Mouse (Mus musculus) 3T3-L1 (cell line): Measurements from ENCODE around the gene Plppr1.

Source experiments
- DNase-seq: peaks from one replicate; pipeline ENCODE4 v3.0.0-alpha.2; 2015; ENCODE audit warnings: low read depth, low spot score

Gene Plppr1

GRCm38 (mm10) chr4:49059021-49059401 is at the start of gene Plppr1:
TSS of gene Plppr1 (plus strand) at chr4:49059273.
- no peak for DNase-seq

DNA sequence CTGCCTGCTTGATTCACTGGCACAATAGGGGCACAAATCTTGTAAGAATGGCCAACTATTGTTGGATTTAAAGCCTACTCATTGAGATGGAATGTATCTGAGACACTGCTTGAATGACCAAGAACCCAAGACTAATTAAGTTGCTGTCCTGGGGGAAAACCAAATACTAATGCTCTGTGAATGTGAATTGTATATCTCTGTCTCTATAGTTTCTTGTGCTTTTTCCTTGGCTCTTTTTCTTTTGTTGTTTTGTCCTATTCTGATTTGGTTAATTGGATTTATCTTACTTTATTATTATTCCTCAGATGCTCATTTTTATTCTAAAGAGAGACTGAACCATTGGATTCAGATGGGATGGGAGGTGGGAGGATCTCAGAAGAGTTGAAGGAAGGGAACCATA is 42.4 kb upstream of the Plppr1 start:
- no peak for DNase-seq

DNA sequence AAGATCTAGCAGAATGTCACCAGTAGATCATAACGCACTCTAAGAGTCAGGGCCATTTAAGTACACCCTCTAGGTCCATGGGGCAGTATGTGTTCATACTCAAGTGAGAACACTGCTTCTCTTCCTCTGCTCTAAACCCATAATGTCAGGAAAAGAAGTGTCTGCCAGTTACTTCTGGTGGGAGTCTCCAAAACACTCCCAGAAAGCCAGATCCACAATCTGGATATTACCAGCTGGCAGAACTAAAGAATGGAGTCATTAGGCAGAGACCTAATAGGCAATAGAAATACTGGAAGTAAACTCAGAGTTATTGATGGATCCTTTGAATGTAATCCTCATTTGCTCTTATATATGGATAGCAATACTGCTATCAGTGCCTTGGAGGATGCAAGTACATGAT is 35.9 kb upstream of the Plppr1 start:
- no peak for DNase-seq

DNA sequence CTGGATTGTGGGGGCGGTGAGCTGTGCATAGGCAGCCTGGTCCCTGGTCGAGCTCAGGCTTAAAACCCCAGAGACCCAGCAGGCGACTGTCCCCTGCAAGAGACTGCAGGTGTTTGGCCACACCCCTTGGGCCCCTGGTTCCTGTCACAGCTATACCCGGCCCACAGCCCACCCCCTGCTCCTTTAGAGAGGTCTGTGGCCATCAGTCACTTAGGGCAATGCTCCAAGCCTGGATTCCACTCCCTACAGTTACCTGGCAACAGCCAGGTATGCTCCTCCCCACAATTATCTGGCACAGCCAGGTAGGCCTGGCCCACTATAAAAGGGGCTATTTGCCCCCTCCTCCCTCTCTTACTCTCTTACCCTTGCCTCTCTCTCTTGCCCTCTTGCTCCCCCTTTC is 20.8 kb upstream of the Plppr1 start:
- no peak for DNase-seq

- DNase-seq, result no peak
Observed at GRCm38 (mm10) chr4:49039854-49040253, 19.2 kb upstream of the Plppr1 start.

- no peak for DNase-seq
Observed at GRCm38 (mm10) chr4:49041655-49042054, 17.4 kb upstream of the Plppr1 start.

DNA sequence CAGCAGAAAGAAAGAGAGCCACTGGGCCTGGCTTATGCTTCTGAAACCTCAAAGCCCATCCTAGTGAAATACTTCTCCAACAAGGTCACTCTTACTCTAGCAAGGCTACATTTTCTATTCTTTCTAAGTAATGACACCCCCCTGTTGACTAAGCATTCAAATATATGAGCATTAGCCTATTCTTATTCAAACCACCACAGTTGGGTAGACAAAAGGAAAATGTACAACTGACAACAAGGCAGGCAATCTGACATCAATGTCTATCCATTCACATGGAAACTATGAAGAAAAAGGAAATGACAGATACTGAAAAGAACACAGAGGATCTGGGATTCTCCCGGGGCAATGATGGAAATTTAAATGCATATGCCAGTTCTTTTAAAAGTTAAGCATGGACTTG is 8.4 kb upstream of the Plppr1 start:
- DNase-seq, result no peak

- DNase-seq, result no peak
Observed at GRCm38 (mm10) chr4:49057916-49058315, 1.2 kb upstream of the Plppr1 start.

DNA sequence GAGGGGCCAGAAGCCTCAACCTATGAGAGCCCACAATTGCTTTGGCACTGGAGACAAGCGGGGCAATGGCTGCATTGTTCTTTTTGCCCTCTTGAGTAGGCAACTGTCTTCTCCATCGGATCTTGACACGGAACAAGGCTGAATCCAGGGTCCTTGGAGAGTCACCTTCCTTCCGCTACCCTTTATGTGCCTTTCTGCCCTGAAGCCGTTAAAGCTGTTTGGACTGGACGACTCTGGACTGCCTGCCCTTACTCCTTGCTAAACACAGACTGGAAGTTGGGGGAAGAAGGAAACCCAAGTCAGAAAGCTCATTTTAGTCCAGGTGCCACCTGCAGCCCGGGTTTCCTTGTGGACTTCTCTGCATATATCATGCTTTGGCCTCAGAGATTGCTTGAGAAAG is 516 bp upstream of the Plppr1 start:
- no peak for DNase-seq

DNA sequence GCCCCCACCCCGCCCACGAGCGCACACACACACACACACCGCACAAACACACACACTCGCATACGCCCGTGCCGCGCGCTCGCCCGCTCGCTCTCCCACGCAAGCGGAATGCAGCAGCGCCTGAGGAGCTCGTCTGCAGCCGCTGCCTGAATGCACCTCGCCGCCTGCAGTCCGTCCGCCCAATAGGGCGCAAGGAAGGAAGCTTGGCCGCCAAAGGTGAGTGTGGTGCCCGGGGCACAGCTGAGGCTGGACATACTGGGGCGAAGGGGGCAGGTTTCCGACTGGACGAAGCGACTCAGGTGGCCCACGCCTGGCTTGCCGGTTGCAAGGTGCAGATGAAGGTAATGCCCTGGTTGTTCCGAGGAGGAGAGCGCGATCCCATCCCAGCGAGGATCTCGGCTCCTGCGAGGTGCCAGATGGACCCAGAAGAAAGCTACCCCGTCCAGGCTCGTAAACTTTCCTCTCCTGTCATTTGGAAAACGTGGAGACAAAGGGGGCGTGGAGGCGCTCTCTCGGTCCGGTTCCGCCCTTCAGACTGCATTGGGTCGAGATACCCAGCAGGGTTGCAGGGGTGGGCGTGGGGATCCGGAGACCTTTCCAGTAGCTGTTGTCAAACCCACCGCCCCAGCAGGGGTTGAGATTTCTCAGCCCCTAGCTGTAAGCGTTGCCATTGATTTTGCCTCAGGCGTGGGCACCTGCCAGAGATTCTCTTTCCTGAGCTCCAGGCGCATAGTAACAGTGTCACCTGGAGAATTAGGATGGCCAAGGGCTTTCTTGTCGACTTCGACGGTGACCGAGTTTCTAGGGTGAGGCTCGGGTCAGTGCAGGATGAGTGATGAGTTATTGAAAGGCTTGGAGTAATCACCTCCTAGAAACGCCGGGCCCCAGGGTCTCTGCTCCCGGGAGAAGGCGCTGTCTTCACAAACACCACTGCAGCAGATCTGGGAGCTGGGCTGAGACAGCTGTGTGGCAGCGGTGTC is 619 bp downstream of the Plppr1 start:
- no peak for DNase-seq

DNA sequence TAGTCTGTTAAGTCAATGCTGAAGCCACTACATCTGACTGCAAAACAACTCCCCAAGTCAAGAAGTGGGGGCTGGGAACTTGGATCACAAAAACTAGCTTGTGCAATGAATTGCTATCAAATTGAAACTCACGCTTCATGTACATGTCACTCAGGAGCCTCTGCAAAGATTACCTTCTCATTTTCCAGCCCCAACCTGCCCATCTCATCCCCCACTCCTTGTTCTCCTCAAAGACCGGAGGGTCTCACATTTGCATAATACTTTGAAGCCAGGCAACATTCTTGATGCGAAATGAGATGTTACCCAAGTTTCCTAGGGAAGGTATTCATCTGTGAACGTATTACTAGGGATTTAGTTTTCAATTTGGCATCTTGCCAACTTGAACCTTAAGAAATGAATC is 10.4 kb downstream of the Plppr1 start:
- DNase-seq, result no peak

DNA sequence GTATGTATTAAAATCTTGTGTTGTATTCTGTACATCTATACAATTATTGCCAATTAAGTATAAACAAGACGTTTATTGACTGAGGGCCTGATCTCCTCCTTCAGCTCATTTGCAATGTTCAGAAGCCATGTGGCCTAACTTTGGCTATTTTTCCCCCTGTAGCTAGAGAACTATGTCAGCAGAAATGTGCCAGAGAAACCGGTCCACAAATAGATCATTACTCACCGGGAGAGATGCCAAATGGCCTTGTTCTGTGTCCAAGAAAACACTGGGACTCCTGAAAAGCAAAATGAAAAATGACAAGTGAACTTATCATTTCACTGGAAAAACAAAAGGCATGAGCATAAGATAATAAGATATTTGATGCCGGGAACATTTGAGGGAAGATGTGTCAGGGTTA is 13.8 kb downstream of the Plppr1 start:
- peak; percentile 34 for DNase-seq

DNA sequence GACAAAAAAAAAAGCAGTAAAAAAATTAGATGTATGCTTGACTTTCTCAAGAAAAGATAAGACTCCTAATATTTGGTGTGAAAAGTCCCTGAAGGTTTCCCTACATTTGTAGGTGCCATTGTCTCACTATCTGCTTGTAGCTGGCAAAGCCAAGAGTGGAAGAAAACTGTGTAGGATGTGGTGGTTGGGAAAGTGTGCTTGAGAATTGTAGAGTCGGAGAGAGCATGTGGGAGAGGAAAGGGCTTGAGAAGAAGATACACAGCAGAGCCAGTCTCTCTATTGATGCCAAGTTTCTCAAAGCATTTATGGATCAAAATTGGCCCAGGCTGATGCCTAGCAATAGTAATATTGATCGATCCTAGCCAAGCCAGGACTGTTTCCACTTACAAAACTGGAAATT is 16.8 kb downstream of the Plppr1 start:
- DNase-seq, result no peak

- no peak for DNase-seq
Observed at GRCm38 (mm10) chr4:49079399-49079798, 20.3 kb downstream of the Plppr1 start.

DNA sequence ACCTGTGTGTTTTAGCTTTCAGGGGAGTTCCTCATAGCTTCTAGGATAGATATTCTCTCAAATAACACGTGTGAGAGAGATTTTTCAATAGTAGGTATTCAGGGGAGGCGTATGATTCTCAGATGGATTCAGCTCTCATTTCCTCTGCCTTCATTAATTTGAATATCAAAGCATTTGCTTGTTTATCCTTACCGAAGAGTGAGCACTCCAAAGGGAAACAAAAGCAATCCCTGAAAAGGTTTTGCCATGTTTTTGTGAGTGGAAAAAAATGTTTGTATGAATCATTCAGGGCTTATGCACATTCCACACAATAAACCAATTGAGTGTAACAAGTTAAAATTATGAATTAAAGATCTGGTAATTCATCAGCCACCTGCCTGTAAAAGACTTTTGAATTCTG is 29.1 kb downstream of the Plppr1 start:
- DNase-seq, result no peak

GRCm38 (mm10) chr4:49090461-49090860 is 31.4 kb downstream of the Plppr1 start:
- no peak for DNase-seq

GRCm38 (mm10) chr4:49099448-49099847 is 40.4 kb downstream of the Plppr1 start:
- no peak for DNase-seq

GRCm38 (mm10) chr4:49101934-49102768 is 43.1 kb downstream of the Plppr1 start:
- no peak for DNase-seq

DNA sequence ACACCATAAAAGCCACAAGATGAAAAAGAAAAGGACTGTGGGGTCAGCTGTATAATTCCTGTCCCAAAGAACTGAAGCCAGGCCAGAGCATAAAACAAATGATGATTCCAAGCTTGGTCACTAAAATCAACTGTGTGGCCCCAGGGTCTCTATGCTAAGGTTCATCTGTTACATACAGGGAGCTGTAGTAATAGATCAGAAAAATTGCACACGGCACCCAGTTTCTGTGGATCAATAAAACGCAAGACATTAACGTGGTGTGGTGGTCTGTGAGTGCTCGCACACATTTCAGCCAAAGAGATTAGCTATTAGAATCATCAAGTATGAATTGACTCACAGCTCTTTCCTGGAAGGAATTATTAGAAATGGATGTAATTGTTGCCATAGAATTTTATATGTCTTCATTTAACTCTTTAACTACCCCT is 43.7 kb downstream of the Plppr1 start:
- DNase-seq, result no peak

DNA sequence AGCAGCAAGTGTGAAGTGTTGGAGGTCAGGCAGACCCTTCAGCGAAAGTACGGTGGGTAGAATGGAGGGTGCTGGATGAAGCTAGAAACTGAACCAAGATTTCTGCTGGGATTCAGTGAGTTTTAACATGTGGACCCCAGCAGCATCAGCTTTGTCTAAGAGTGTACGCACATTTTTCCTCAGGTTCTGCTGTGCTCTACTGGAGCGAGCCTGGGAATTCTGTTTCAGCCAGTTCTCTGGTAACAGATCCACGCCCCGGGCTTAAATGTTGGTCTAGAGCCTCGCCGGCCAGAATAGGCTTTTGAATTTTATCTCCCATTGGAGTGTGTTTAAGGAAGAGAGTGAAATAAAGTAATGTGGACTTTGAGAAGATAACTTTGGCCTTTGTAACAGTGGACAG is 45.8 kb downstream of the Plppr1 start:
- no peak for DNase-seq

- DNase-seq, result no peak
Observed at GRCm38 (mm10) chr4:49107895-49108294, 48.8 kb downstream of the Plppr1 start.

- no peak for DNase-seq
Observed at GRCm38 (mm10) chr4:49108371-49108770, 49.3 kb downstream of the Plppr1 start.

DNA sequence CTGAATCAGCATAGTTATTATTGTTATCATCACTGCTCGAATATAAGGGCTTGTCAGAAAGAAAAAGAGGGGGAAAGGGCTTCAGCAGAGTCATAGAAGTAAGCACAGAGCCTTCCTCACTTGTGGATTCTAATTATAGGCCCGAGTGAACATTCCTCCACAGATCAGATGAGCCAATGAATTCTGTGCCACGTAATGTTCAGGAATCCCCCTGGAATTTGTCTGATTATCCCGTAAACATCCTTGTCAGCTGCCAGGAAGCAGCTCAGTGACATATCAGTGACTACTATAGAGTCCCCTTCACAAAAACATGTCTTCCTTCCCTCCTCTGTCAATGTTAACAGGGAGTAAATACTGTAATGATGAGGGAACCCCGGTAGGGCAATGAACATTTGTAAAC is 50.9 kb downstream of the Plppr1 start:
- no peak for DNase-seq
